Mouse (Mus musculus) embryonic facial prominence, embryonic 10.5 days (tissue): ENCODE measurements around the gene Zfp712. TPM values are rescaled to one million over a fixed set of nuclear protein-coding genes. Genes with fewer than 3 reads are reported as not detected.
A peak's percentile ranks its signal among the peaks of the same experiment; 100 is the strongest.

Experiments used
- DNase-seq: peaks from one replicate; pipeline ENCODE4 v3.0.0-alpha.2; 2017; ENCODE audit warnings: low spot score
- H3K27ac ChIP-seq: fragments of 300-500 bp; sonication (generic); replicated peaks from 2 replicates; pipeline ENCODE4 v1.5.1; 2016; ENCODE audit warnings: mild to moderate bottlenecking
- H3K27me3 ChIP-seq: fragments of 300-500 bp; sonication (generic); replicated peaks from 2 replicates; pipeline ENCODE4 v1.6.1; 2016; ENCODE audit warnings: low read depth, mild to moderate bottlenecking; ENCODE audit not compliant: poor library complexity, severe bottlenecking
- H3K36me3 ChIP-seq: fragments of 300-500 bp; sonication (generic); replicated peaks from 2 replicates; pipeline ENCODE4 v1.6.1; 2016; ENCODE audit warnings: mild to moderate bottlenecking, moderate library complexity
- H3K4me1 ChIP-seq: fragments of 300-500 bp; sonication (generic); 2 replicates; pipeline ENCODE4 v1.6.1; 2016
- H3K4me3 ChIP-seq: fragments of 300-500 bp; sonication (generic); 2 replicates; pipeline ENCODE4 v1.5.1; 2016; ENCODE audit warnings: mild to moderate bottlenecking, moderate library complexity
- H3K9me3 ChIP-seq: fragments of 300-500 bp; sonication (generic); 2 replicates; pipeline ENCODE4 v1.6.1; 2016; ENCODE audit warnings: mild to moderate bottlenecking
- WGBS: fragments of 180-500 bp; shearing (Covaris S2); methylation state at CpG from one replicate; pipeline ENCODE4 v1.1.7; 2016; 5-methylcytosine and 5-hydroxymethylcytosine counted together
- polyA plus RNA-seq: library from polyadenylated mRNA; unstranded; fragments of >200 nt; fragmentation: Nextera tagmentation; extraction: Ambion mirVana; gene quantifications from 2 replicates; pipeline ENCODE4 v1.2.1, GENCODE M21; 2016

Gene Zfp712
- polyA plus RNA-seq, 1 experiment from 2014 or later: 3.4 TPM

- Histone ChIP-seq H3K4me3 (peak overlapping the region; percentile 68), H3K27me3 (no peaks in the 10 kb centered on the region), H3K4me1 (peaks cover 6% of the 10 kb centered on the region; the same call in 1 of the 2 replicates), H3K36me3 (no peaks in the 10 kb centered on the region; the same call in 1 of the 2 replicates), H3K9me3 (0 out of 2 replicates have a peak, but pooled peaks cover 4% of the 10 kb centered on the region), H3K27ac (peak overlapping the region; percentile 85)
- no peak for DNase-seq
- 4% methylated on average over 12 of the region's 12 CpGs for WGBS
Measured at GRCm38 (mm10) chr13:67060161-67060785, 697 bp downstream of the Zfp712 start.

Other genes with a start within 250 kb of the Zfp712 start
- gene Gm10767, start 156.3 kb downstream of the Zfp712 start, polyA plus RNA-seq: 1.3 and 1.5 TPM in 2 replicates
- gene Zfp708, start 36.8 kb upstream of the Zfp712 start, polyA plus RNA-seq: 6.0 and 6.3 TPM in 2 replicates
- gene Gm28557, start 47.4 kb upstream of the Zfp712 start, polyA plus RNA-seq: 2.7 and 3.2 TPM in 2 replicates
- gene Rslcan18, start 55.1 kb upstream of the Zfp712 start, polyA plus RNA-seq: 0.23 and 0.29 TPM in 2 replicates
- 1.7 and 2.6 TPM in 2 replicates for gene Zfp759, start 60.5 kb upstream of the Zfp712 start, polyA plus RNA-seq
- gene Rsl1, start 112.0 kb upstream of the Zfp712 start, polyA plus RNA-seq: 7.4 and 7.5 TPM in 2 replicates
- 1.1 and 1.3 TPM in 2 replicates for gene Zfp455, start 133.3 kb upstream of the Zfp712 start, polyA plus RNA-seq
- 1.2 and 1.6 TPM in 2 replicates for gene Zfp458, start 217.3 kb upstream of the Zfp712 start, polyA plus RNA-seq
- gene Zfp457, start 245.3 kb upstream of the Zfp712 start, polyA plus RNA-seq: 0.32 and 0.62 TPM in 2 replicates